Mouse (Mus musculus) thymus, adult 2 months (tissue): ENCODE results near the gene 4930522L14Rik. TPM values are rescaled to one million over a fixed set of nuclear protein-coding genes. Genes with fewer than 3 reads are reported as not detected.
"Not testable (repeated sequence)": the region's sequence is repeated elsewhere in the genome, so short reads cannot be mapped to it uniquely, and the experiment has no call there.

Source experiments
- DNase-seq: peaks from one replicate; pipeline ENCODE4 v3.0.0; 2021
- H3K27ac ChIP-seq: fragments of 200-500 bp; 2 replicates; pipeline ENCODE4 v1.5.1; 2012; ENCODE audit warnings: low read length, control low read depth; ENCODE audit not compliant: control insufficient read depth, insufficient read depth
- H3K27me3 ChIP-seq: fragments of 200-500 bp; 2 replicates; pipeline ENCODE4 v1.6.1; 2012; ENCODE audit warnings: mild to moderate bottlenecking, low read length, moderate library complexity, mixed read lengths; ENCODE audit not compliant: control insufficient read depth, insufficient read depth
- H3K36me3 ChIP-seq: fragments of 200-500 bp; 2 replicates; pipeline ENCODE4 v1.6.1; 2012; ENCODE audit warnings: mild to moderate bottlenecking, low read length, moderate library complexity; ENCODE audit not compliant: control insufficient read depth, insufficient read depth
- H3K4me1 ChIP-seq: fragments of 200-500 bp; replicated peaks from 2 replicates; pipeline ENCODE4 v1.6.1; 2012; ENCODE audit warnings: low read length; ENCODE audit not compliant: control insufficient read depth, insufficient read depth
- H3K4me3 ChIP-seq: fragments of 200-500 bp; 2 replicates; pipeline ENCODE4 v1.5.1; 2012; ENCODE audit warnings: mild to moderate bottlenecking, low read length, control low read depth, moderate library complexity; ENCODE audit not compliant: control insufficient read depth, insufficient read depth
- WGBS: fragments of 180-500 bp; shearing (Covaris S2); methylation state at CpG from one replicate; pipeline ENCODE4 v1.1.7; 2018; 5-methylcytosine and 5-hydroxymethylcytosine counted together
- polyA plus RNA-seq: library from polyadenylated mRNA; depleted of rRNA; stranded (reverse); fragments of >200 nt; gene quantifications from 2 replicates; pipeline ENCODE4 v1.2.3, GENCODE M21; 2012; rRNA removed

Gene 4930522L14Rik
- polyA plus RNA-seq, result 1.8 and 3.4 TPM in 2 replicates

DNA sequence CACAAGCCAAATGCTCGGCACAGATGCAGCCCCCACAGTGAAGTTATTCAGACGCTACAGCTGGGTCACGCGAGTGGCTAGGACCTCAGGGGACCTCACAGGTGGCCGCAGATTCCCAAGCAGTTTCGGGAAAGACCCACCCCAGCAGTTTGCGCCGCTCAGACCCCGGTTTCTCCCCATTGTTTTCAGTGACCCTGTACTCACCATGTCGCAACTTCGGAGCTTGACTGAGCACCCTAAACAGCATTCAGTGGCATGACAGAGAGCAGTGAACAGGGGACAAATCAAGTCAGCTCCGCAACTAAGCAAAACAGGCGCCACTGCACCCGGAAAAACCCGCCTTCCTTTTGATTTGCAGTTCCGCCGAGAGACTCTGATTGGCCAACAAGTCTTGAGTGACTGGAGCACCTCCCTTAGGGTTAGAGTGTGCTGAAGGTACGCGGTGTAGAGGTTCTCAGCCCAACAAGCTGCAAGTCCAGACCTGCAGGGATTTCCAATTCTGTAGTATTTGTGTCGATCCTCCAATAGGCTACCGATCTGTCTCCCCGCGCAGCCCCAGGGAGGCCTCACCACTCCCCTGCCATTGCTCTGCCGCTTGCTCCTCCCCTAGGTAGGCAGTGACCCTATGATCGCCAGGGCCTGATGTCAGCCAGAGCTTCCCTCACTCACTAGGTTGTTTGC, at the start of gene 4930522L14Rik:
TSS of gene 4930522L14Rik (minus strand) at position 496 of the 681 bp plus-strand sequence.
- peak; percentile 72 for DNase-seq
- WGBS, result under 1% methylated on average over 25 of the region's 25 CpGs
- not testable (repeated sequence) for H3K4me1 ChIP-seq, H3K36me3 ChIP-seq, H3K27me3 ChIP-seq
- Histone ChIP-seq H3K27ac (peak within 1 kb of the TSS; percentile 35; the same call in 1 of the 2 replicates), H3K4me3 (peak within 1 kb of the TSS; percentile 66)

DNA sequence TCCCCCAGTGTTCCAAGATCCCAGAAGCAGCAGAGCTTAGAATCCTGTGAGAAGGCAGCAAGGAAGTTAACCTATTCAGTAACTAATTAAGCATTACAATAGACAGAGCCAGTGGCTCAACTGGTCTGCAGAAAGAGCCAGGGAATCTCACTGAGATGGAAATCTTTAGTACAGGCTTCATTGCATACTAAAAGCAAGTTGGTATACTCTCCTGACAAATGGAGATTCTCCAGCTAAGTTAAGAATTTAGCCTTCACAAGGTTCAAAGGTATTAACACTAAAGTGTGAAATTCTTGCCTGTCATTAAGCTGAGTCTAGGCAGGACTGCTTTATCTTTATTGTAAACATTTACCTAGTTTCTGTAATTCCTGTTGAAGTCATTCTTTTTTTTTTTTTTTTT, 49.8 kb upstream of the 4930522L14Rik start:
- not testable (repeated sequence) for H3K4me1 ChIP-seq, H3K4me3 ChIP-seq, H3K27ac ChIP-seq, H3K36me3 ChIP-seq, H3K27me3 ChIP-seq, DNase-seq

DNA sequence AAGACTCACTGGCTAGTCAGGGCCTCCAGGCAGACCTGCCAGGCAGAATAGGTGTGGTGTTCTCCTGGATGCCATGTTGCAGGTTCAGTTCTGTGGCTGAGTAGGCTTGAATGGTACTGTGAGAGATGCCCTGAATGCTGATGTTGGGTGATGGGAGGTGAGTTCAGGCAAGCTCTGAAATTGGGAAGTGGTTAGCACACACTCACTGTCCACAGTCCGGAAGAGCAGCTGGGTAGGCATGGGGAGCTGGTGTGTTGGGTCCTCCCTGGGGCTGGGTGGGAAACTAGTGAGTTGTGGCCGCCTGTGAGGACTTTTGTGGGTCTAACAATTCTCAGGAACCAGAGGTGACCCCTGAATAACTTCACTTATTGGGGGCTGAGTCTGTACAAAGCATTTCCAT, 48.3 kb upstream of the 4930522L14Rik start:
- H3K27me3 ChIP-seq, H3K36me3 ChIP-seq, H3K4me3 ChIP-seq, H3K4me1 ChIP-seq, DNase-seq, H3K27ac ChIP-seq: not testable (repeated sequence)
- 15% methylated on average over 2 of the region's 2 CpGs for WGBS

DNA sequence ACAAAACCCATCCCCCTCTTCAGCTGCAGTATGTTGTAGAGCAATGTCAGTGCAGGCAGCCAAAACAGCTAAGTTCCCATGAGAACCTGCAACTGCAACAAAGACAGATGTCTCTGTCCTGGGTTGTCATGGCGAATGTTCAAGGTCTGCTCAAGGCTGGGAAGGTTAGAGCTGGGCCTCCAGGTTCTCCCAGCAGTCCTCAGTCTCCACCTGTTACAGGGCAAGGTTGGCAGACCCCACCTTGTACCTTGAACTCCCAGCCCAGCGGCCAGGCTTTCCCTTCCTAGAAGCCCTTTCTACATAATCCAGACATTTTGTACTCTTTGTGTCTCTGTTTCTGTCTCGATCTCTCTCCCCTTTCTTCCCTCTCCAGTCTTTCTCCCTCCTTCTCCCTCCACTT, 45.3 kb upstream of the 4930522L14Rik start:
- H3K27me3 ChIP-seq, H3K27ac ChIP-seq, H3K4me3 ChIP-seq, H3K36me3 ChIP-seq, H3K4me1 ChIP-seq, DNase-seq: not testable (repeated sequence)
- WGBS, result 95% methylated on average over 3 of the region's 3 CpGs

GRCm38 (mm10) chr5:109795967-109796652, 44.4 kb upstream of the 4930522L14Rik start:
- Histone ChIP-seq H3K27ac (peak overlapping the region; percentile 55), H3K4me3 (peak overlapping the region; percentile 99)
- H3K36me3 ChIP-seq, H3K4me1 ChIP-seq, H3K27me3 ChIP-seq: not testable (repeated sequence)
- DNase-seq, result peak; percentile 63
- WGBS, result under 1% methylated on average over 25 of the region's 25 CpGs

DNA sequence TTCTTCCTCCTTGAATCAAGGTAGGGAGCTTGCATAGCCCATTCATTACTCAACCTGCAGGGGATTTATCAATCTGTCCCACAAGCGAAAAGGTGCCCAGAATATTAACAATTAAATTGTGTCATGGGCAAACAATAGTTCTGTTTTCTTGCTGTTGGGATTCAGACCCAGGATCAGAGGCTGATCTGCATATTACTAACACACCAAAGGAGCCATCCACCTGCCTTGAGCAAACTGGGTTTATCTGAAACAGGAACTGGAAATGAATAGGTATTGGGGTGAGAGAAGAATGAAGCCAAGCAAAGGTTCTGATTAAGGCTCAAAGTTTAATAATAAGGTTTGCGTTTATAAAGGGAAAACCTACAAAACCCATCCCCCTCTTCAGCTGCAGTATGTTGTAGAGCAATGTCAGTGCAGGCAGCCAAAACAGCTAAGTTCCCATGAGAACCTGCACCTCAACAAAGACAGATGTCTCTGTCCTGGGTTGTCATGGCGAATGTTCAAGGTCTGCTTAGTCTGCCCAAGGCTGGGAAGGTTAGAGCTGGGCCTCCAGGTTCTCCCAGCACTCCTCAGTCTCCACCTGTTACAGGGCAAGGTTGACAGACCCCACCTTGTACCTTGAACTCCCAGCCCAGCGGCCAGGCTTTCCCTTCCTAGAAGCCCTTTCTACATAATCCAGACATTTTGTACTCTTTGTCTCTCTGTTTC, 541 bp upstream of the 4930522L14Rik start:
- H3K4me1 ChIP-seq, H3K27me3 ChIP-seq, DNase-seq, H3K36me3 ChIP-seq, H3K27ac ChIP-seq: not testable (repeated sequence)
- H3K4me3 ChIP-seq, result peak overlapping the region; percentile 51
- 77% methylated on average over 4 of the region's 4 CpGs for WGBS

GRCm38 (mm10) chr5:109745081-109745480, 6.6 kb downstream of the 4930522L14Rik start:
- 94% methylated on average over 1 of the region's 1 CpGs for WGBS
- not testable (repeated sequence) for DNase-seq, H3K4me3 ChIP-seq, H3K36me3 ChIP-seq, H3K4me1 ChIP-seq, H3K27ac ChIP-seq, H3K27me3 ChIP-seq

DNA sequence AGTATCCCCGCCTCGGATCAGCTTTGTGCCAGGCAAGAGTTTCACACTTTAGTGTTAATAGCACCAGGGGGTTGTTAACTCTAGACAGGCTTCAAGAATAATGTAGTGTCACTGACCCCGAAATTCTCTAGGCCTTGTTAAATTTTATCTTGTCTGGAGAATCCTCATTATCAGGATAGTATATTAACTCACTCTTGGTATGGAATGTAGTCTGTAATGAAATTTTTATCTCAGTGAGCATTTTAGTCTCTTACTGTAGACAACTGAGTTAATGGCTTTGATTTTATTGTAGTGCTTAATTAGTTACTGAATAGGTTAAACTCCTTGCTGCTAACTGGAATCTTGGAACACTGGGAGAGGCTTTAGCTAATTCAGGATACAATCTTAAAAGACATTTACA, 34.3 kb downstream of the 4930522L14Rik start:
- H3K27ac ChIP-seq, H3K36me3 ChIP-seq, H3K4me1 ChIP-seq, H3K4me3 ChIP-seq, H3K27me3 ChIP-seq, DNase-seq: not testable (repeated sequence)
- WGBS, result 75% methylated on average over 3 of the region's 3 CpGs

DNA sequence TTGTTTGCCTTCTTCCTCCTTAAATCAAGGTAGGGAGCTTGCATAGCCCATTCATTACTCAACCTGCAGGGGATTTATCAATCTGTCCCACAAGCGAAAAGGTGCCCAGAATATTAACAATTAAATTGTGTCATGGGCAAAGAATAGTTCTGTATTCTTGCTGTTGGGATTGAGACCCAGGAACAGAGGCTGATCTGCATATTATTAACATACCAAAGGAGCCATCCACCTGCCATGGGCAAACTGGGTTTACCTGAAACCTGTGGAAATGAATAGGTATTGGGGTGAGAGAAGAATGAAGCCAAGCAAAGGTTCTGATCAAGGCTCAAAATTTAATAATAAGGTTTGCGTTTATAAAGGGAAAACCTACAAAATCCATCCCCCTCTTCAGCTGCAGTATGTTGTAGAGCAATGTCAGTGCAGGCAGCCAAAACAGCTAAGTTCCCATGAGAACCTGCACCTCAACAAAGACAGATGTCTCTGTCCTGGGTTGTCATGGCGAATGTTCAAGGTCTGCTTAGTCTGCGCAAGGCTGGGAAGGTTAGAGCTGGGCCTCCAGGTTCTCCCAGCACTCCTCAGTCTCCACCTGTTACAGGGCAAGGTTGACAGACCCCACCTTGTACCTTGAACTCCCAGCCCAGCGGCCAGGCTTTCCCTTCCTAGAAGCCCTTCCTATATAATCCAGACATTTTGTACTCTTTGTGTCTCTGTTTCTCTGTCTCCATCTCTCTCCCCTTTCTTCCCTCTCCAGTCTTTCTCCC, 60.3 kb downstream of the 4930522L14Rik start:
- not testable (repeated sequence) for H3K27me3 ChIP-seq, DNase-seq, H3K4me1 ChIP-seq, H3K27ac ChIP-seq, H3K36me3 ChIP-seq
- 80% methylated on average over 5 of the region's 5 CpGs for WGBS
- H3K4me3 ChIP-seq, result peak overlapping the region; percentile 51
